Mouse (Mus musculus) CH12.LX (cell line): ENCODE measurements around the gene Hhex. TPM values are rescaled to one million over a fixed set of nuclear protein-coding genes. Genes with fewer than 3 reads are reported as not detected.

Experiments
- DNase-seq: peaks from one replicate; pipeline ENCODE4 v3.0.0-alpha.2; 2013; ENCODE audit errors: extremely low read depth
- H3K27ac ChIP-seq: 2 replicates; pipeline ENCODE4 v1.5.1; 2012; ENCODE audit warnings: low read depth, mild to moderate bottlenecking, control low read depth, moderate library complexity; ENCODE audit not compliant: insufficient read depth
- H3K27me3 ChIP-seq: replicated peaks from 2 replicates; pipeline ENCODE3; 2012; ENCODE audit warnings: inconsistent platforms
- H3K36me3 ChIP-seq, 2 experiments: replicated peaks in 1 of 2; 2 replicates each; pipeline versions ENCODE3 to v1.6.1; 2012; ENCODE audit warnings: inconsistent platforms in 1 of 2, low read length in 1 of 2, mild to moderate bottlenecking in 1 of 2, mixed read lengths in 1 of 2, moderate library complexity in 1 of 2; ENCODE audit not compliant: control insufficient read depth in 1 of 2, insufficient read depth in 1 of 2
- H3K4me1 ChIP-seq, 2 experiments: 2 replicates each; pipeline ENCODE4 v1.6.1; 2012; ENCODE audit warnings: inconsistent platforms in 1 of 2, moderate library complexity in 1 of 2; ENCODE audit not compliant: insufficient read depth in 2 of 2, control insufficient read depth in 1 of 2
- H3K4me2 ChIP-seq: 2 replicates; pipeline ENCODE4 v1.6.1; 2012; ENCODE audit warnings: low read depth, mild to moderate bottlenecking, control low read depth; ENCODE audit not compliant: poor library complexity, insufficient read depth, severe bottlenecking
- H3K4me3 ChIP-seq, 3 experiments: fragments of 150-350 bp in 1 of 3; sonication (generic) in 1 of 3; replicated peaks in 1 of 3; 2 replicates each; pipeline versions ENCODE3 to v1.5.1; 2011 to 2012; ENCODE audit warnings: low read depth in 2 of 3, low read length in 2 of 3, mild to moderate bottlenecking in 2 of 3, moderate library complexity in 2 of 3, control low read depth in 1 of 3, improper control_type of control experiment in 1 of 3, inconsistent platforms in 1 of 3, mixed read lengths in 1 of 3; ENCODE audit not compliant: poor library complexity in 1 of 3
- H3K79me2 ChIP-seq: replicated peaks from 2 replicates; pipeline ENCODE4 v1.6.1; 2012; ENCODE audit warnings: mild to moderate bottlenecking, moderate library complexity; ENCODE audit not compliant: control insufficient read depth, poor library complexity, insufficient read depth, severe bottlenecking; ENCODE audit errors: extremely low read depth
- H3K9ac ChIP-seq: 2 replicates; pipeline ENCODE4 v1.6.1; 2012; ENCODE audit warnings: low read depth, mild to moderate bottlenecking, control low read depth, moderate library complexity; ENCODE audit not compliant: insufficient read depth
- H3K9me3 ChIP-seq: replicated peaks from 2 replicates; pipeline ENCODE3; 2012; ENCODE audit warnings: low read length, inconsistent platforms, mixed read lengths
- CHD1 ChIP-seq: IDR thresholded peaks from 2 replicates; pipeline ENCODE4 v1.6.1; 2012; ENCODE audit warnings: low read depth, low read length, improper control_type of control experiment, inconsistent platforms
- CTCF ChIP-seq, 2 experiments: IDR thresholded peaks in 1 of 2; conservative IDR thresholded peaks in 1 of 2; 2 replicates each; pipeline ENCODE4 v1.5.1; 2011 to 2012; ENCODE audit warnings: low read depth in 2 of 2, low read length in 2 of 2, improper control_type of control experiment in 1 of 2, inconsistent platforms in 1 of 2, mild to moderate bottlenecking in 1 of 2, moderate library complexity in 1 of 2
- GABPA ChIP-seq: IDR thresholded peaks from 2 replicates; pipeline ENCODE4 v1.6.1; 2012; ENCODE audit warnings: low read depth, low read length, improper control_type of control experiment, inconsistent platforms; ENCODE audit not compliant: insufficient replicate concordance
- HCFC1 ChIP-seq: IDR thresholded peaks from 2 replicates; pipeline ENCODE4 v1.6.1; 2012; ENCODE audit warnings: low read depth, mild to moderate bottlenecking, inconsistent platforms, low read length, improper control_type of control experiment
- MAZ ChIP-seq: IDR thresholded peaks from 2 replicates; pipeline ENCODE4 v1.6.1; 2012; ENCODE audit warnings: low read depth, mild to moderate bottlenecking, inconsistent platforms, low read length, improper control_type of control experiment, moderate library complexity
- POLR2AphosphoS2 ChIP-seq: IDR thresholded peaks from 2 replicates; pipeline ENCODE4 v1.6.1; 2011; ENCODE audit warnings: low read depth, low read length, improper control_type of control experiment
- RAD21 ChIP-seq: IDR thresholded peaks from 2 replicates; pipeline ENCODE4 v1.6.1; 2011; ENCODE audit warnings: low read depth, mild to moderate bottlenecking, low read length, improper control_type of control experiment, moderate library complexity
- SMC3 ChIP-seq: IDR thresholded peaks from 2 replicates; pipeline ENCODE4 v1.6.1; 2011; ENCODE audit warnings: low read depth, low read length, improper control_type of control experiment
- USF2 ChIP-seq: conservative IDR thresholded peaks from 2 replicates; pipeline ENCODE4 v1.6.1; 2011; ENCODE audit warnings: low read depth, low read length, improper control_type of control experiment
- ZNF384 ChIP-seq: IDR thresholded peaks from 2 replicates; pipeline ENCODE4 v1.6.1; 2012; ENCODE audit warnings: low read depth, low read length, improper control_type of control experiment, inconsistent platforms
- dilution Hi-C: fragments of 300-500 bp; cut with MboI; formaldehyde crosslinking; loops from 2 replicates; pipeline ENCODE4 v1.14.3; 2020; ENCODE audit warnings: low sequenced_read_pairs; ENCODE audit not compliant: extremely low pct_unique_long_range_greater_than_20kb, extremely low pct_ligation_motif_present
- in situ Hi-C: fragments of 300-500 bp; cut with MboI; formaldehyde crosslinking; loops from 3 replicates; pipeline ENCODE4 v1.14.3; 2019; ENCODE audit warnings: low sequenced_read_pairs, low pct_ligation_motif_present, low pct_unique_long_range_greater_than_20kb, mixed read lengths
- polyA plus RNA-seq: library from polyadenylated mRNA; unstranded; fragments of >175 nt; gene quantifications from 2 replicates; pipeline ENCODE4 v1.2.1, GENCODE M21; 2012; ENCODE audit warnings: low read depth; ENCODE audit not compliant: insufficient read length
- total RNA-seq, 2 experiments: library from RNA; depleted of rRNA; stranded (reverse); fragments of 300-350 nt in 1 of 2; fragments of >200 nt in 1 of 2; gene quantifications; 2 replicates each; pipeline ENCODE4 v1.2.3; 2012 to 2014

Gene Hhex
- total and polyA plus RNA-seq, 3 experiments: 7.3 to 42.0 (median 9.1) TPM

- H3K9ac ChIP-seq: no peak overlapping the region
- no peak for TF ChIP-seq ZNF384
- no peak for TF ChIP-seq GABPA
- no peak for TF ChIP-seq CTCF (conservative IDR thresholded peaks at IDR 0.05 in 1 of 2, IDR thresholded peaks at IDR 0.05 in 1 of 2; ENCODE audit: low read depth in 2 of 2, low read length in 2 of 2)
- no peak for TF ChIP-seq POLR2AphosphoS2
- TF ChIP-seq, all 38 proteins: peak for 0
- H3K4me3 ChIP-seq: no peak overlapping the region
- peaks cover 0 to 6% of the 10 kb centered on the region in 2 experiments for H3K36me3 ChIP-seq
- peaks cover 2% of the 10 kb centered on the region for H3K27me3 ChIP-seq
- H3K4me1 ChIP-seq: peaks cover 0 to 3% of the 10 kb centered on the region in 2 experiments; a peak in 1 of 4 replicates
- no peak for DNase-seq
- H3K79me2 ChIP-seq: no peaks in the 10 kb centered on the region
- in situ Hi-C loops (loop anchor here (5.0 kb wide), 1 partner anchor 79 kb away; no protein-coding TSS in a partner anchor), dilution Hi-C loops (no loop called here)
- no peak overlapping the region for H3K4me2 ChIP-seq
- H3K9me3 ChIP-seq: peaks cover 2% of the 10 kb centered on the region
- H3K27ac ChIP-seq: no peak overlapping the region
These were observed 6.0 kb upstream of the Hhex start for GRCm38 (mm10) chr19:37428589-37428988.

DNA sequence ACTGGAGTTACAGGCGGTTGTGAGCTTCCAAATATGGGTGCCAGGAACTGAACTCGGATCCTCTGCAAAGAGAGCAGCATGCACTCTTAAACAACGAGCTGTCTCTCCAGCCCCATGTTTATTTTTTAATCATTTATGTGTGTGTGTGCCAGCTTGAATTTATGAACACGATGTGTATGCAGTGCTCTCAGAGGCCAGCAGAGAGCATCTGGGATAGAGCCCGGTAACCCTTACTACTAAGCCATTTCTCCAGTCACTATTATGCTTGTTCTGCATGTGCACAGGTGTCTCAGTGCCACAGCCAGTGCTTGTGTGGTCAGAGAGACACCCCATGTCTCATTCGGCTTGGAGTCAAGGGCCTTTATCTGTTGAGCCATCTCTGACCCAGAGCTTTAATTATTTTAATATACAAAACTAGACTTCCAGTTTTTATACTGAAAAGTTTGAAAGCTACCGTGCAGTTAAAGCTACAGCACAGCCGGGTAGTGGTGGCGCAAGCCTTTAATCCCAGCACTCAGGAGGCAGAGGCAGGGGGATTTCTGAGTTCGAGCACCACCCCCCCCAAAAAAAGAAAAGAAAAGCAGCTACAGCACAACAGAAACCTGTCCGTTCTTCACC, 3.4 kb upstream of the Hhex start:
- Histone ChIP-seq H3K4me2 (no peak overlapping the region), H3K4me1 (peaks cover 0 to 9% of the 10 kb centered on the region in 2 experiments; a peak in 2 of 4 replicates), H3K27me3 (peaks cover 10% of the 10 kb centered on the region), H3K36me3 (no peaks in the 10 kb centered on the region), H3K4me3 (no peak overlapping the region), H3K27ac (no peak overlapping the region), H3K9me3 (peaks cover 2% of the 10 kb centered on the region), H3K9ac (no peak overlapping the region), H3K79me2 (peaks cover 3% of the 10 kb centered on the region; the same call in 1 of the 2 replicates)
- dilution Hi-C loops (no loop called here), in situ Hi-C loops (no loop called here)
- no peak for TF ChIP-seq HCFC1
- TF ChIP-seq MAZ: no peak
- TF ChIP-seq CTCF (conservative IDR thresholded peaks at IDR 0.05 in 1 of 2, IDR thresholded peaks at IDR 0.05 in 1 of 2; ENCODE audit: low read depth in 2 of 2, low read length in 2 of 2): peak in 1 of 2 experiments; percentile 53; a peak in 2 of 4 replicates
- peak; percentile 65 for TF ChIP-seq SMC3
- peak; percentile 35 for TF ChIP-seq RAD21
- DNase-seq: no peak

GRCm38 (mm10) chr19:37432868-37433570, 1.6 kb upstream of the Hhex start:
- Histone ChIP-seq H3K36me3 (peaks cover 0 to 6% of the 10 kb centered on the region in 2 experiments), H3K9me3 (peaks cover 2% of the 10 kb centered on the region), H3K4me3 (no peak overlapping the region), H3K4me2 (no peak overlapping the region; the same call in 1 of the 2 replicates), H3K79me2 (peaks cover 3% of the 10 kb centered on the region; the same call in 1 of the 2 replicates), H3K9ac (no peak overlapping the region), H3K27ac (no peak overlapping the region), H3K27me3 (peaks cover 10% of the 10 kb centered on the region), H3K4me1 (peaks cover 0 to 23% of the 10 kb centered on the region in 2 experiments; a peak in 2 of 4 replicates)
- TF ChIP-seq USF2 (no peak), CHD1 (no peak), POLR2AphosphoS2 (no peak)
- no peak for DNase-seq
- dilution Hi-C loops: no loop called here
- in situ Hi-C loops: no loop called here
